Mouse (Mus musculus) ES-E14 (cell line): Measurements from ENCODE around the gene C87436.

Experiments
- CHD2 ChIP-seq: IDR thresholded peaks from 2 replicates; pipeline ENCODE4 v1.6.1; 2014; ENCODE audit warnings: mild to moderate bottlenecking, low read depth, low read length, inconsistent platforms
- ZC3H11A ChIP-seq: IDR thresholded peaks from 2 replicates; pipeline ENCODE4 v1.6.1; 2012; ENCODE audit warnings: low read depth, mild to moderate bottlenecking, inconsistent platforms, low read length, borderline replicate concordance
- ZNF384 ChIP-seq: IDR thresholded peaks from 2 replicates; pipeline ENCODE4 v1.6.1; 2012; ENCODE audit warnings: low read depth, low read length, inconsistent platforms

DNA sequence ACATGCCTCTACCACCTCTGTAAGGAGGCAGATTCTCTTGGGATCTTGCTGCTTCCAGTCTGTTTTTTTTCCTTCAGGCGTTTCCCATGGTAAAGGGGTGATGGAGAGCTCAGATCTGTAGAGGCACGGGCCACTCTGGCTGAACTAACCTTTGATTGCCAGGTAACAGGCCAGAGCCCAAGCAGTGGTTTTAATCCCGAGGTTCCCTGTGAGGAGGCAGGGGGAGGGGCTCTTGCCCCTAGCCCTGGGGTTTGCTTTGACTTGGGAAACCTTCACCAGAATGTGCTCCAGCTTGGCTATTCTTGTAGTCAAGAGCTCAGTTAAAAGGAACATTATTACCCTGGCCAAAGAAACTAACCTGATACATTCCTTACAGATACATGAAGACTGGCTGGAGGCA lies 57.5 kb downstream of the C87436 start:
- TF ChIP-seq ZC3H11A (no peak), ZNF384 (no peak), CHD2 (no peak)
